Mouse (Mus musculus): ENCODE measurements around the gene Thra. TPM values are rescaled to one million over a fixed set of nuclear protein-coding genes. Genes with fewer than 3 reads are reported as not detected.
A peak's percentile ranks its signal among the peaks of the same experiment; 100 is the strongest.
"Not testable (repeated sequence)": the region's sequence is repeated elsewhere in the genome, so short reads cannot be mapped to it uniquely, and the experiment has no call there.

Gene Thra
- polyA plus RNA-seq, 1 experiment, result 28.1 TPM

DNA sequence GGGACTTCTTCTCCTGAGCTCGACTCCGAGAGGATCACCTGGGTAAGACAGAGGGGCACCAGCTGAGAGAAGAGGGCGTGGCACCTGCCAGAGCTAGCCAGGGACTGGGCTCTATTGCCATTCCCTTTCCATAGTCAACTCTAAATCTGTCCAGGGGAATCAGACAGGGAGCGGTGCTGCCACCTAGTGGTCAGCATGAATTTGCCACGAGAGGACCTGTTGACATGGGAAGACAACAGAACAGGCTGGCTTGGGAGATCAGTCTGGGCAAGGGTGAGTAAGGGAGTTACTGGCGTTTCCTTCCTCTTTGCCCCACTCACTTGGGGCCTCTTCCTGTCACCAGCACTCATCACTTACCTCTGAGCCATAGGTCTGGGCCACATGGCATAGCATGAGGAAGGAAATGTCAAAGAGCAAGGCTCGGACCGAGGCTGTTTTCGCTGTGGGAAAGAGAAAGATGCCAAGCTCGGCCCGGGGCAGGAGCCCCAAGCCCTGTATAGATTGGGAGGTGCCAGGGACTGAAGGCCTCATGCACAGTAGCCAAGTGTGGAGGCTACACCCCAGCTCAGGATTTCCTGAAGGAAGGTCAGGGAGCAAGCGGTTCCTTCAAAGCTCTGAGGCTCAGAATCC, 29.9 kb upstream of the Thra start:
- Histone ChIP-seq H3K27me3 (ENCODE audit: control insufficient read depth, insufficient read depth, insufficient read length) (no peaks in the 10 kb centered on the region), H3K36me3 (ENCODE audit: control insufficient read depth, insufficient read depth) (peaks cover 50% of the 10 kb centered on the region), H3K4me3 (ENCODE audit: insufficient read depth, poor library complexity, severe bottlenecking) (no peak overlapping the region), H3ac (ENCODE audit: control insufficient read depth, insufficient read length, low read depth) (no peak overlapping the region), H3K79me3 (ENCODE audit: low read depth) (no peaks in the 10 kb centered on the region), H3K79me2 (ENCODE audit: control insufficient read depth, insufficient read depth) (no peaks in the 10 kb centered on the region)
- TF ChIP-seq MYOD1 (IDR thresholded peaks at IDR 0.05; ENCODE audit: control insufficient read depth, insufficient read length, low read depth) (no peak), CEBPB (IDR thresholded peaks at IDR 0.05; ENCODE audit: low read depth) (no peak), FOSL1 (IDR thresholded peaks at IDR 0.05; ENCODE audit: insufficient read depth, low read length, poor library complexity, severe bottlenecking) (no peak), USF1 (IDR thresholded peaks at IDR 0.05; ENCODE audit: low read depth) (no peak), CTCF (IDR thresholded peaks at IDR 0.05; ENCODE audit: control insufficient read depth, insufficient read depth, insufficient read length) (peak; percentile 78), MYOG (IDR thresholded peaks at IDR 0.05; ENCODE audit: control insufficient read depth, extremely low read depth, insufficient read length) (no peak), MAX (IDR thresholded peaks at IDR 0.05) (peak; percentile 14)

DNA sequence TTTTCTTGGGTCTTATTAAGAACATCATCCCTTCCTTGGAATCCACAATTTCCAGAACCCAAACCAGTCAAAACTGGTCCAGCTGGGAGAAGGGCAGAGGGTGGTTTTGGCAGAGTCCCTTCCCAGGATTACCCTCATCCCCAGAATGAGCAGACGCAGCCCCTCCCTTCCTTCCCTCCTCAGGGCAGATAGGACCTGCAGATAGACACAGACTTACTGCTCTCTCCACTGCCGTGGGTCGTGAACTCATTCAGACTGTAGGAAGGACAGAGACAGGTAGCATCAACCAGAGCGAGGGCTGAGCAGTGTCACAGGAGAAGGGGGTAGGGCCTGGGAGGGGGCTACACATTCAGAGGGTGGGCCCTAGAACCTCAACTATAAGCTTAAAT, 29.4 kb upstream of the Thra start:
- Histone ChIP-seq H3K79me2 (ENCODE audit: control insufficient read depth, insufficient read depth) (no peaks in the 10 kb centered on the region), H3K36me3 (ENCODE audit: control insufficient read depth, insufficient read depth) (peaks cover 53% of the 10 kb centered on the region), H3K27me3 (ENCODE audit: control insufficient read depth, insufficient read depth, insufficient read length) (no peaks in the 10 kb centered on the region), H3K79me3 (ENCODE audit: low read depth) (no peaks in the 10 kb centered on the region), H3K4me3 (ENCODE audit: insufficient read depth, poor library complexity, severe bottlenecking) (no peak overlapping the region), H3ac (ENCODE audit: control insufficient read depth, insufficient read length, low read depth) (no peak overlapping the region)
- no peak for TF ChIP-seq MYOG (IDR thresholded peaks at IDR 0.05; ENCODE audit: control insufficient read depth, extremely low read depth, insufficient read length)
- TF ChIP-seq MYOD1 (IDR thresholded peaks at IDR 0.05; ENCODE audit: control insufficient read depth, insufficient read length, low read depth), result no peak
- no peak for TF ChIP-seq MAX (IDR thresholded peaks at IDR 0.05)
- TF ChIP-seq CEBPB (IDR thresholded peaks at IDR 0.05; ENCODE audit: low read depth), result no peak
- no peak for TF ChIP-seq CTCF (IDR thresholded peaks at IDR 0.05; ENCODE audit: control insufficient read depth, insufficient read depth, insufficient read length)
- no peak for TF ChIP-seq FOSL1 (IDR thresholded peaks at IDR 0.05; ENCODE audit: insufficient read depth, low read length, poor library complexity, severe bottlenecking)
- TF ChIP-seq USF1 (IDR thresholded peaks at IDR 0.05; ENCODE audit: low read depth), result no peak

DNA sequence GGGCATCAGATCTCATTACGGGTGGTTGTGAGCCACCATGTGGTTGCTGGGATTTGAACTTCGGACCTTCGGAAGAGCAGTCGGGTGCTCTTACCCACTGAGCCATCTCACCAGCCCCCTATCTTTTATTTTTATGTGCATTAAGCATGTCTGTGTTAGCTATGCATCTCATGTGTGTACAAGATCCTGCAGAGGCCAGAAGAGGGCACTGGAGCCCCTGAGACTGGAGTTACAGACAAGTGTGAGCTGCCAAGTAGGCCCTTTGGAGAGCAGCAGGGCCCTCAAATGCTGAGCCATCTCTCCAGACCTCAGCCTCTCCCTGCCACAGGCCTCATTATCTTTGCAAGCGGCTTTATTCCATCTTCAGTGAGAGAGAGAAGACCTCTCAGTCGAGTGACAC, 28.4 kb upstream of the Thra start:
- not testable (repeated sequence) for H3K27me3 ChIP-seq (ENCODE audit: control insufficient read depth, insufficient read depth, insufficient read length); H3K79me3 ChIP-seq (ENCODE audit: low read depth); H3K4me3 ChIP-seq (ENCODE audit: insufficient read depth, poor library complexity, severe bottlenecking); H3K79me2 ChIP-seq (ENCODE audit: control insufficient read depth, insufficient read depth); H3ac ChIP-seq (ENCODE audit: control insufficient read depth, insufficient read length, low read depth)
- peaks cover 54% of the 10 kb centered on the region for H3K36me3 ChIP-seq (ENCODE audit: control insufficient read depth, insufficient read depth)

DNA sequence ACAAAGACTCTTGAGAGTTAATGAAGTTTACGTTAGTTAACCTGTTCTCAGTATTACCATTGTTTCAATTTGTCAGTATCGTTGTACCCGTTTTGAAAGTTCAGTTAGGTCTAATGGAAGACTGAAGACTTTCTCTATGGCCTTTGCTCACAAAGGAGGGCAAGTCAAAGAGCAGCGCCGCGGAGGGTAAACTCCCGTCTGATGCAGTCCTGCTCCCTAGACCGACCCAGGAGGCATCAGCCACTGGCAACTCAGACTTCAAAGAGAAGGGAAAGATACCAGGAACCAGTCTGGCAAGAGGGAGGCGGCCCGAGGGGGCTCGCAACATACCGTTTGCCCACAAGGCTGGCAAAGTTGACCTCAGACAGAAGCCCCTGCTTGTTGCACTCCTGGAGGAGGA, 26.7 kb upstream of the Thra start:
- no peaks in the 10 kb centered on the region for H3K79me3 ChIP-seq (ENCODE audit: low read depth)
- no peak for TF ChIP-seq CEBPB (IDR thresholded peaks at IDR 0.05; ENCODE audit: low read depth)
- TF ChIP-seq MAX (IDR thresholded peaks at IDR 0.05), result no peak
- TF ChIP-seq MYOG (IDR thresholded peaks at IDR 0.05; ENCODE audit: control insufficient read depth, extremely low read depth, insufficient read length), result no peak

DNA sequence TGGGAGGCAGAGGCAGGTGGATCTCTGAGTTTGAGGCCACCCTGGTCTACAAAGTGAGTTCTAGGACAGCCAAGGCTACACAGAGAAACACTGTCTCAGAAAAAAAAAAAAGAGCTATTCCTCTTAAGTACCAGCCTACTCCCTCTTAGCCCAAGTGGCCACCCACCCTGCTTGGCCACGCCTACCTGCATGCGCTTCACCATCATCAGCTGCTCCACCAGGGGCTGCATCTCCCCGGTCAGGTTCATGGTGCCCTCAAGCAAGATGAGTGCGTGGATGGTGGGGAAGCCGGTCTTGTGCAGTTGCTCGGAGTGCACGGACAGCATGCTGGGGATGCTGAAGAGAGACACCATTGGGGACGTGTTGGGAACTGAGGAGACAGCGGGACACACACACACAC, 24.5 kb upstream of the Thra start:
- H3K4me3 ChIP-seq (ENCODE audit: insufficient read depth, poor library complexity, severe bottlenecking), result no peak overlapping the region
- no peaks in the 10 kb centered on the region for H3K79me3 ChIP-seq (ENCODE audit: low read depth)
- H3K79me2 ChIP-seq (ENCODE audit: control insufficient read depth, insufficient read depth), result no peaks in the 10 kb centered on the region
- no peak overlapping the region for H3ac ChIP-seq (ENCODE audit: control insufficient read depth, insufficient read length, low read depth)
- no peak for TF ChIP-seq MAX (IDR thresholded peaks at IDR 0.05)
- no peak for TF ChIP-seq USF1 (IDR thresholded peaks at IDR 0.05; ENCODE audit: low read depth)
- no peak for TF ChIP-seq MYOD1 (IDR thresholded peaks at IDR 0.05; ENCODE audit: control insufficient read depth, insufficient read length, low read depth)
- TF ChIP-seq CEBPB (IDR thresholded peaks at IDR 0.05; ENCODE audit: low read depth), result no peak
- TF ChIP-seq MYOG (IDR thresholded peaks at IDR 0.05; ENCODE audit: control insufficient read depth, extremely low read depth, insufficient read length), result no peak
- TF ChIP-seq FOSL1 (IDR thresholded peaks at IDR 0.05; ENCODE audit: insufficient read depth, low read length, poor library complexity, severe bottlenecking), result no peak
- no peak for TF ChIP-seq CTCF (IDR thresholded peaks at IDR 0.05; ENCODE audit: control insufficient read depth, insufficient read depth, insufficient read length)
- no peaks in the 10 kb centered on the region for H3K27me3 ChIP-seq (ENCODE audit: control insufficient read depth, insufficient read depth, insufficient read length)
- peaks cover 49% of the 10 kb centered on the region for H3K36me3 ChIP-seq (ENCODE audit: control insufficient read depth, insufficient read depth)

More for the DNA sequence above, 26.7 kb upstream of the Thra start:
- H3K36me3 ChIP-seq (ENCODE audit: control insufficient read depth, insufficient read depth), result peaks cover 49% of the 10 kb centered on the region
- no peak overlapping the region for H3K4me3 ChIP-seq (ENCODE audit: insufficient read depth, poor library complexity, severe bottlenecking)
- no peak overlapping the region for H3ac ChIP-seq (ENCODE audit: control insufficient read depth, insufficient read length, low read depth)
- no peaks in the 10 kb centered on the region for H3K27me3 ChIP-seq (ENCODE audit: control insufficient read depth, insufficient read depth, insufficient read length)
- no peaks in the 10 kb centered on the region for H3K79me2 ChIP-seq (ENCODE audit: control insufficient read depth, insufficient read depth)

DNA sequence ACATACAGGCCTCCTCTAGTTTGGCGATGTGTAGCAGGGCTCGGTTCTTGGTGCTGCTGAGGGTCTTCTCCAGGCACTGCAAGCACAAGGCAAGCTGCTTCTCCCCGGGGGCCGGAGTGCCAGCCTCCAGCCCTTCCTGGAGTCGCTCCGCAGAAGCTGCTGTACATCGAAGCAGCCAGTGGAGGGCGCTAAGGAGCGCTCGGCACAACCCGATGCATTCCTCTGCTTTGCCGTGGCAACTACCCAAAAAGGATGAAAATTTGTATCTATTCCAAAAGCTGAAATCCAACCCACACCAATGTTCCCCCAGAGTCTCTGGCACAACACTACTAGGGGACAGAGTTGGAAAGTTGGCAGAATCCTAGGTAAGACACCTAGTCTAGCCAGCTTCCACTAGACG, 22.5 kb upstream of the Thra start:
- H3K4me3 ChIP-seq (ENCODE audit: insufficient read depth, poor library complexity, severe bottlenecking), result no peak overlapping the region
- peaks cover 40% of the 10 kb centered on the region for H3K36me3 ChIP-seq (ENCODE audit: control insufficient read depth, insufficient read depth)
- no peaks in the 10 kb centered on the region for H3K79me3 ChIP-seq (ENCODE audit: low read depth)
- H3ac ChIP-seq (ENCODE audit: control insufficient read depth, insufficient read length, low read depth), result no peak overlapping the region
- TF ChIP-seq CTCF (IDR thresholded peaks at IDR 0.05; ENCODE audit: control insufficient read depth, insufficient read depth, insufficient read length) (peak; percentile 78), MAX (IDR thresholded peaks at IDR 0.05) (no peak)
- no peaks in the 10 kb centered on the region for H3K79me2 ChIP-seq (ENCODE audit: control insufficient read depth, insufficient read depth)
- H3K27me3 ChIP-seq (ENCODE audit: control insufficient read depth, insufficient read depth, insufficient read length), result no peaks in the 10 kb centered on the region
